Mouse (Mus musculus): ENCODE measurements at regions not wholly inside any gene's neighbourhood (a gene's known extent, or its start where the extent isn't known, plus 50 kb on each side); places are given as distances from the start of the nearest gene placed in this dataset.

DNA sequence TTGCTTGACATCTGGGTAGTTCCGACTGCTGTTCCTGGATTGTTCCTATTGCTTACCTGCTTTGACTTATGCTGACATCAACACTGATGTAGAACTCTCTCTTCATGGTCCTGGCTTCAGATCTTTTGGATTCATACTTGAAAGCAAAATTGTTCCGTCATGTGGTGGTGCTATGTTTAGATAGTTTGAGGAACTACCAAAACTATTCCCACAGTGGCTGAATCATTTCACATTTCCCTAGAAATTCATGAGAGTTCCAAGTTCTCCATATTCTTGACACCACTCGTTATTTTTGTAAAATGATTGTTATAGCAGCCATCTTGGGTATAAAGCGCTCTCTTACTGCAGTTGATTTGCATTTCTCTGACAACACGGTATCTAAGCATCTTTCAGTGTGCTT is 1080.2 kb downstream of the Synb start:
- H3K9me3 ChIP-seq (ENCODE audit: control insufficient read depth, low read length) = no peaks in the 10 kb centered on the region
- H3K27ac ChIP-seq = no peak overlapping the region
- H3K4me2 ChIP-seq (replicated peaks) = no peak overlapping the region
- ATAC-seq (ENCODE audit: low FRiP score) (no peak), DNase-seq (ENCODE audit: low spot score) (no peak)
- H3K4me3 ChIP-seq (replicated peaks; ENCODE audit: low read length) = no peak overlapping the region
- H3K9ac ChIP-seq = no peak overlapping the region
- peaks cover 5% of the 10 kb centered on the region for H3K4me1 ChIP-seq (replicated peaks; ENCODE audit: control insufficient read depth, insufficient read depth, low read length)
- H3K27me3 ChIP-seq (ENCODE audit: control insufficient read depth, insufficient read depth, low read length) = no peaks in the 10 kb centered on the region
- no peaks in the 10 kb centered on the region for H3K36me3 ChIP-seq (replicated peaks; ENCODE audit: control insufficient read depth, insufficient read depth)
- 90% methylated on average over 5 of the region's 5 CpGs for WGBS

DNA sequence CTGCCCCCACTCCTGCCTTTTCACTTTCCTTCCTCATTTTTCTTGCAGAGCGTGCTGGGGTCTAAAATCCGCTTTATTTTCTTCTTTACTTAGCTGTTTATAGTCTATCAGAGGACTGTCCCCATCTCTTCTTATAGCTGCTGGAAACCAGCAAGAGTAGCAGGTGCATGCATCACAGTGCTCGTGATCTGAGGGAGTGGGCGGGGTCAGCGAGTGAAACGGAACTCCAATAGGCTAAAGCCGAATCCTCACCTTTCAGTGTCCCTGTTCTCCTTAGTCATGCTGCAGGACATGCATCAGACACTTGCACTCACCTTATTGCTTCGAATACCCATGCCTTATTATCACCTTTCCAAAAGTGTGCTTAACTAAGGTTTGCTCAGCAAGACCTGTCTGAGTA is 1095.3 kb downstream of the Synb start:
- Histone ChIP-seq H3K9me3 (ENCODE audit: control insufficient read depth, low read length) (no peaks in the 10 kb centered on the region), H3K4me1 (replicated peaks; ENCODE audit: control insufficient read depth, insufficient read depth, low read length) (peaks cover 32% of the 10 kb centered on the region), H3K36me3 (replicated peaks; ENCODE audit: control insufficient read depth, insufficient read depth) (no peaks in the 10 kb centered on the region), H3K4me2 (replicated peaks) (peak overlapping the region; percentile 32), H3K4me3 (replicated peaks; ENCODE audit: low read length) (no peak overlapping the region), H3K27ac (peak overlapping the region; percentile 57), H3K9ac (0 out of 2 replicates have a peak overlapping the region, but pooled peaks have one; percentile 44), H3K27me3 (ENCODE audit: control insufficient read depth, insufficient read depth, low read length) (no peaks in the 10 kb centered on the region)
- WGBS = 4% methylated on average over 8 of the region's 8 CpGs
- ATAC-seq (ENCODE audit: low FRiP score) (no peak), DNase-seq (ENCODE audit: low spot score) (no peak)

DNA sequence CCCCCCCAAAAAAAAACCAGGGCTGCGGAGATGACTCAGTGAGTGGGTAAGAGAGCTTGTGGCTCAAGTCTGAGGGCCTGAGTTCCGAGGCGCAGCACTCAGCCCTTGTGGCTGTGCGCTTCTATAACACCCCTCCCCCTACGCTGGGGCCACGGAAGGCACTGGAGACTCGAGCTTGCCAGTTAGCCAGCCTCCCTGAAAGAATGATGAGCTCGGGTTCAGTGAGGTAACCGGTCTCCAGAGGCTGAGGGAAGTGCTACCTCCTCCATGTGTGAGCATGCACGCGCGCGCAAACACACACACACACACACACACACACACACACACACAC is 1096.7 kb downstream of the Synb start:
- ATAC-seq (ENCODE audit: low FRiP score) (peak; percentile 77; the same call in 1 of the 2 replicates), DNase-seq (ENCODE audit: low spot score) (peak; percentile 50)
- Histone ChIP-seq H3K4me1 (replicated peaks; ENCODE audit: control insufficient read depth, insufficient read depth, low read length) (peaks cover 32% of the 10 kb centered on the region), H3K27ac (peak overlapping the region; percentile 63), H3K36me3 (replicated peaks; ENCODE audit: control insufficient read depth, insufficient read depth) (no peaks in the 10 kb centered on the region), H3K4me2 (replicated peaks) (peak overlapping the region; percentile 29), H3K4me3 (replicated peaks; ENCODE audit: low read length) (no peak overlapping the region), H3K9ac (no peak overlapping the region), H3K9me3 (ENCODE audit: control insufficient read depth, low read length) (no peaks in the 10 kb centered on the region), H3K27me3 (ENCODE audit: control insufficient read depth, insufficient read depth, low read length) (no peaks in the 10 kb centered on the region)
- WGBS = 15% methylated on average over 13 of the region's 13 CpGs

DNA sequence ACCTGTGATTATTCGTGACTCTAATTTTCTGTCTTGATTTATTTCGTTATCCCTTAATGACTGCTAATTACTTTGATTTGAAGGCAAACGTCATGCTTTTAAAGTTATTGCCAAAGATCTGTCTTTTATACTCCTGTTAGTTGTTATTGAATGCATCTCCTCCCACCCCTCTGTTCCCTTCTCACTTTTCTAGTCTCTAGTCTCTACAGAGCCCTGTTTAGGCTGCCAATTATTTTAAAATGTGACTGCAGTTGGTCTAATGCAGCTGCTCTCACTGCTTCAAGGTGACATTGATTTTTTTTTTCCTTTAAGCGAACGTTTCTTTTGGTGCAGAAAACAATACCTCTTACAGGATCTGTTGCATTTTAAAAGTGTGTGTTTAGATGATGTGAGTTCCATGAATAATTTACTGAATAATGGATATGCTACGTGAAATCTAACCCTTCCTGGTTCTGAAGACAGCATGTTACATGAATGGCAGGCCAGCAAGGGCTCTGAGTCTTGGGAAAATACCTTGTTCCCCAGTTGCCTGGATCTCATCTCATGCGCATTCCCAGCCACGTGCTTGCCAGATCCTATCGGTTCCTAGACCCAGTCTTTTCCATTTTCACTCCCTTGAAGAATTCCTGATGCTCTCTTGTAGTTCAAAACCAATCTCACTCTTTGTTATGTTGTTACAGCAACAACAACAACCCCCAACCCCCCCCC is 1097.2 kb downstream of the Synb start:
- Histone ChIP-seq H3K9me3 (ENCODE audit: control insufficient read depth, low read length) (no peaks in the 10 kb centered on the region), H3K27ac (peak overlapping the region; percentile 63), H3K4me1 (replicated peaks; ENCODE audit: control insufficient read depth, insufficient read depth, low read length) (peaks cover 32% of the 10 kb centered on the region), H3K4me2 (replicated peaks) (peak overlapping the region; percentile 29; the same call in 1 of the 2 replicates), H3K27me3 (ENCODE audit: control insufficient read depth, insufficient read depth, low read length) (no peaks in the 10 kb centered on the region), H3K9ac (no peak overlapping the region), H3K4me3 (replicated peaks; ENCODE audit: low read length) (no peak overlapping the region), H3K36me3 (replicated peaks; ENCODE audit: control insufficient read depth, insufficient read depth) (no peaks in the 10 kb centered on the region)
- WGBS = 22% methylated on average over 9 of the region's 9 CpGs
- ATAC-seq (ENCODE audit: low FRiP score) (0 out of 2 replicates have a peak, but pooled peaks have one; percentile 17), DNase-seq (ENCODE audit: low spot score) (no peak)

DNA sequence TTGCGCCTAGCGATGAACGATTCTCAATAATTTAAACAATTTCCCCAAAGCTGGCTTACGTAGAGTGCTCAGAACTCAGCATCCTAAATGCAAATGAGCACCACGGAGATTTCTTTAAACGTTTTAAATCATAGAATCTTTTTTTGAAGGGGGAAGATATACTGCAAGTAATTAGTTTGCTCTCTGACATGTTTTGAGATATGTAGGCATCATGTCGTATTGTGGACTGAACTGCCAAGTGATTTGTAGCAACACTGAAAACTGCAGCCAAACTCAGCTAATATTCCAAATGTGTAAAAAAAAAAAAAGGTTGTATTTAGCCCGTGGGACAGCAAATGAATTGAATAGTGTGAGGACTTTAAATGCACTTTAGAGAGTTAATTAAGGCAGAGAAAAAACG is 1097.9 kb downstream of the Synb start:
- no peak overlapping the region for H3K9ac ChIP-seq
- H3K27me3 ChIP-seq (ENCODE audit: control insufficient read depth, insufficient read depth, low read length) = no peaks in the 10 kb centered on the region
- no peak overlapping the region for H3K4me2 ChIP-seq (replicated peaks)
- no peak overlapping the region for H3K4me3 ChIP-seq (replicated peaks; ENCODE audit: low read length)
- no peak for ATAC-seq (ENCODE audit: low FRiP score)
- WGBS = 63% methylated on average over 9 of the region's 9 CpGs
- H3K36me3 ChIP-seq (replicated peaks; ENCODE audit: control insufficient read depth, insufficient read depth) = no peaks in the 10 kb centered on the region
- peaks cover 32% of the 10 kb centered on the region for H3K4me1 ChIP-seq (replicated peaks; ENCODE audit: control insufficient read depth, insufficient read depth, low read length)
- no peak for DNase-seq (ENCODE audit: low spot score)
- 0 out of 2 replicates have a peak overlapping the region, but pooled peaks have one; percentile 8 for H3K27ac ChIP-seq
- no peaks in the 10 kb centered on the region for H3K9me3 ChIP-seq (ENCODE audit: control insufficient read depth, low read length)

DNA sequence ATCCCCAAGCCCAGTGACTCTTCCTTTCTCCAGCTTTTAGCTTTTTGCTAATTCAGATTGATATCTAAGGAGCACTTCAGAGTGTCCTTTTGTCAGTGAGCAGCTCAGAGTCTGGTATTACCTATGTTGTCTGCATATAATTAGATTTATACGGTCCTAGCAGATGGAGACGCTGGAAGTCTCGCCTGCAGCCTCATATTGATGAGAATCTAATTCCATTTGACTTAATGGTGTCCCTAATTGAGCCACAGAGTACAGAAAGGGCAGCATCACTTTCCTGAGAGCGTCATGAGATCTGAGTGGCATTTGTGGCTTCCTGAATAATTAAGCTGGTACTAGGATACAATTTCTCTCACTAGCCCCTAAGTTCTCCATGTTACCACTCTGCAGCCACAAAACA is 1104.2 kb downstream of the Synb start:
- H3K9ac ChIP-seq = no peak overlapping the region
- WGBS = 44% methylated on average over 4 of the region's 4 CpGs
- ATAC-seq (ENCODE audit: low FRiP score) (no peak), DNase-seq (ENCODE audit: low spot score) (no peak)
- no peak overlapping the region for H3K4me2 ChIP-seq (replicated peaks)
- no peaks in the 10 kb centered on the region for H3K27me3 ChIP-seq (ENCODE audit: control insufficient read depth, insufficient read depth, low read length)
- peaks cover 4% of the 10 kb centered on the region; the same call in 1 of the 2 replicates for H3K4me1 ChIP-seq (replicated peaks; ENCODE audit: control insufficient read depth, insufficient read depth, low read length)
- no peaks in the 10 kb centered on the region for H3K36me3 ChIP-seq (replicated peaks; ENCODE audit: control insufficient read depth, insufficient read depth)
- no peaks in the 10 kb centered on the region for H3K9me3 ChIP-seq (ENCODE audit: control insufficient read depth, low read length)
- H3K27ac ChIP-seq = no peak overlapping the region
- H3K4me3 ChIP-seq (replicated peaks; ENCODE audit: low read length) = no peak overlapping the region

DNA sequence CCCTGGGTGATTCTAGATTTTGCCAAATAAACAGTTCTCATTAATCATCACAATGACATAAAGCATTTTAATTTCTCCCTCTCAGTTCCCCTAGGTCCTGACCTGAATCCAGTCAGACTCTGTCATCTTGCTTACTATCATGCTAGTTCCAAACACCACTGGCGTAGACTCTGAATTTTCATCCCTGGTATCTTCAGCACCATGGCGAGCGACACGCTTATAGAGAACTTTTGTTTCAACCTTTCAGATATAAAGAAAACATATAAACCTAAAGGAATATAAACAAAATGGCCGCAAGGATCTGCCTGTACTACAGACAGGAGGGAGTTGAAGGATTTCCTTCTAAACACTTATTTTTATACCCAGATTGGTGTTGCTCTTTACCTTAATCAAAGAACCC is 1105.8 kb downstream of the Synb start:
- Histone ChIP-seq H3K9ac (no peak overlapping the region), H3K4me2 (replicated peaks) (no peak overlapping the region), H3K36me3 (replicated peaks; ENCODE audit: control insufficient read depth, insufficient read depth) (no peaks in the 10 kb centered on the region), H3K27ac (no peak overlapping the region), H3K9me3 (ENCODE audit: control insufficient read depth, low read length) (no peaks in the 10 kb centered on the region), H3K27me3 (ENCODE audit: control insufficient read depth, insufficient read depth, low read length) (no peaks in the 10 kb centered on the region), H3K4me3 (replicated peaks; ENCODE audit: low read length) (no peak overlapping the region), H3K4me1 (replicated peaks; ENCODE audit: control insufficient read depth, insufficient read depth, low read length) (peaks cover 4% of the 10 kb centered on the region; the same call in 1 of the 2 replicates)
- WGBS = 73% methylated on average over 5 of the region's 5 CpGs
- ATAC-seq (ENCODE audit: low FRiP score) (no peak), DNase-seq (ENCODE audit: low spot score) (no peak)

DNA sequence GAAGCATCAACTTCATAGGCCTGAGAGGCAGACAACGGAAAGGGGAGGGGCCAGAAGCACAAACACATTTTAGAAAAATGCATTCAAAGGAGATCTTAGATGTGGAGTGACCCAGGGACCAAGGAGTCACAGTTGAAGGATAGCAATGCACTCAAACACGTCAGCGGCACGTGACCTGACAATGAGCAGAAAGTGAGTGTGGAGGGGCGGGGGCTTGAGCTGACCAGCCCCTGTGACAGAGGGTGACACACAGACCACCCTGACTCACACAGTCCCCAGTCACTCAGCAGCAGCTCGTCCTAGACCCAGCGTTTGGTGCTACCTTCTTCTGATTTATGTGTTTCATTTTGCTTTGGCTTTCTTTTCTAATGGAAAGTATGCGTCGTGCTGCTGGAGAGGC is 1111.5 kb downstream of the Synb start:
- WGBS = 45% methylated on average over 9 of the region's 9 CpGs
- no peak overlapping the region for H3K4me3 ChIP-seq (replicated peaks; ENCODE audit: low read length)
- H3K9ac ChIP-seq = no peak overlapping the region
- H3K4me2 ChIP-seq (replicated peaks) = no peak overlapping the region
- ATAC-seq (ENCODE audit: low FRiP score) (no peak), DNase-seq (ENCODE audit: low spot score) (no peak)
- no peak overlapping the region for H3K27ac ChIP-seq
- H3K36me3 ChIP-seq (replicated peaks; ENCODE audit: control insufficient read depth, insufficient read depth) = no peaks in the 10 kb centered on the region
- H3K9me3 ChIP-seq (ENCODE audit: control insufficient read depth, low read length) = no peaks in the 10 kb centered on the region
- H3K4me1 ChIP-seq (replicated peaks; ENCODE audit: control insufficient read depth, insufficient read depth, low read length) = no peaks in the 10 kb centered on the region
- no peaks in the 10 kb centered on the region for H3K27me3 ChIP-seq (ENCODE audit: control insufficient read depth, insufficient read depth, low read length)

DNA sequence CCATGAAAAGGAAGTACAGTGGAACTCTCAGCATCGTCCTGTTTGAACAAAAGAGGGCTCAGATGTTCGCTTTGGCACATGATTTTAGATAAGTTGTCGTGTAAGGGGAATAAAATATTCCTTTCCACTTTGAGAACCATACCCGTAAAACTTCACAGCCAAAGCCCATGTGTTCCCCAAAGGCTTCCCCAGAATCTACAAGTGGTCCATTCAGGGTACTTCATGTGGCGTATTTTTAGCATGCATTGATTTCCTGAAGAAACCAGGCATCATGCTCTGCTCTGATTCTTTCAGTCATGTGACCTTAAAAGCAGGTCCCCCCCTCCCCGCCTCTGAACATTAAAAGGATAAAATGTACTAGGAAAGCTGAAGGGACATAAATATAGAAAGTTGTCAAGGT is 1112.9 kb downstream of the Synb start:
- Histone ChIP-seq H3K4me3 (replicated peaks; ENCODE audit: low read length) (no peak overlapping the region), H3K4me2 (replicated peaks) (no peak overlapping the region), H3K9ac (no peak overlapping the region), H3K27me3 (ENCODE audit: control insufficient read depth, insufficient read depth, low read length) (no peaks in the 10 kb centered on the region), H3K27ac (no peak overlapping the region), H3K4me1 (replicated peaks; ENCODE audit: control insufficient read depth, insufficient read depth, low read length) (no peaks in the 10 kb centered on the region), H3K9me3 (ENCODE audit: control insufficient read depth, low read length) (no peaks in the 10 kb centered on the region), H3K36me3 (replicated peaks; ENCODE audit: control insufficient read depth, insufficient read depth) (no peaks in the 10 kb centered on the region)
- ATAC-seq (ENCODE audit: low FRiP score) = no peak
- DNase-seq (ENCODE audit: low spot score) = no peak
- 88% methylated on average over 6 of the region's 6 CpGs for WGBS

Data from hindbrain, embryonic 14.5 days (tissue).